Mouse (Mus musculus): ENCODE results near the gene Mettl21a. TPM values are rescaled to one million over a fixed set of nuclear protein-coding genes. Genes with fewer than 3 reads are reported as not detected.
"Not testable (repeated sequence)": the region's sequence is repeated elsewhere in the genome, so short reads cannot be mapped to it uniquely, and the experiment has no call there.

Gene Mettl21a
- polyA plus RNA-seq, 1 experiment from 2014 or later: 22.0 TPM

GRCm38 (mm10) chr1:64601242-64601842 is 15.7 kb downstream of the Mettl21a start:
- 91% methylated on average over 6 of the region's 6 CpGs for WGBS
- no peak overlapping the region for H3K4me2 ChIP-seq (replicated peaks; ENCODE audit: low read depth, low read length)
- H3K27me3 ChIP-seq (ENCODE audit: control insufficient read depth, insufficient read depth, low read length): no peaks in the 10 kb centered on the region
- no peaks in the 10 kb centered on the region for H3K9me3 ChIP-seq (ENCODE audit: control insufficient read depth, low read length)
- no peaks in the 10 kb centered on the region for H3K36me3 ChIP-seq (ENCODE audit: control insufficient read depth, insufficient read depth, low read length)
- no peak overlapping the region for H3K4me3 ChIP-seq (ENCODE audit: low read depth, low read length)
- DNase-seq (ENCODE audit: low spot score) (no peak), ATAC-seq (ENCODE audit: low FRiP score) (no peak)
- no peak overlapping the region for H3K9ac ChIP-seq (ENCODE audit: low read depth, low read length)
- H3K27ac ChIP-seq (ENCODE audit: low read depth, low read length): no peak overlapping the region
- H3K4me1 ChIP-seq (replicated peaks; ENCODE audit: control insufficient read depth, insufficient read depth, low read length): no peaks in the 10 kb centered on the region

- Histone ChIP-seq H3K9ac (ENCODE audit: low read depth, low read length) (no peak overlapping the region), H3K4me3 (ENCODE audit: low read depth, low read length) (no peak overlapping the region), H3K9me3 (ENCODE audit: control insufficient read depth, low read length) (no peaks in the 10 kb centered on the region), H3K4me1 (replicated peaks; ENCODE audit: control insufficient read depth, insufficient read depth, low read length) (no peaks in the 10 kb centered on the region), H3K36me3 (ENCODE audit: control insufficient read depth, insufficient read depth, low read length) (no peaks in the 10 kb centered on the region), H3K27ac (ENCODE audit: low read depth, low read length) (no peak overlapping the region), H3K27me3 (ENCODE audit: control insufficient read depth, insufficient read depth, low read length) (no peaks in the 10 kb centered on the region), H3K4me2 (replicated peaks; ENCODE audit: low read depth, low read length) (no peak overlapping the region)
- no peak for ATAC-seq (ENCODE audit: low FRiP score)
- WGBS: 92% methylated on average over 7 of the region's 7 CpGs
- DNase-seq (ENCODE audit: low spot score): no peak
Observed at GRCm38 (mm10) chr1:64600413-64601077, 16.5 kb downstream of the Mettl21a start.

- Histone ChIP-seq H3K27me3 (ENCODE audit: control insufficient read depth, insufficient read depth, low read length) (no peaks in the 10 kb centered on the region), H3K9ac (ENCODE audit: low read depth, low read length) (no peak overlapping the region), H3K27ac (ENCODE audit: low read depth, low read length) (no peak overlapping the region), H3K4me2 (replicated peaks; ENCODE audit: low read depth, low read length) (no peak overlapping the region), H3K36me3 (ENCODE audit: control insufficient read depth, insufficient read depth, low read length) (no peaks in the 10 kb centered on the region), H3K9me3 (ENCODE audit: control insufficient read depth, low read length) (no peaks in the 10 kb centered on the region), H3K4me3 (ENCODE audit: low read depth, low read length) (no peak overlapping the region), H3K4me1 (replicated peaks; ENCODE audit: control insufficient read depth, insufficient read depth, low read length) (no peaks in the 10 kb centered on the region)
- DNase-seq (ENCODE audit: low spot score) (no peak), ATAC-seq (ENCODE audit: low FRiP score) (no peak)
- 78% methylated on average over 5 of the region's 5 CpGs for WGBS
Observed at GRCm38 (mm10) chr1:64598926-64599325, 18.1 kb downstream of the Mettl21a start.

- no peaks in the 10 kb centered on the region for H3K9me3 ChIP-seq (ENCODE audit: control insufficient read depth, low read length)
- no peak for ATAC-seq (ENCODE audit: low FRiP score)
- H3K27me3 ChIP-seq (ENCODE audit: control insufficient read depth, insufficient read depth, low read length): no peaks in the 10 kb centered on the region
- no peak overlapping the region for H3K9ac ChIP-seq (ENCODE audit: low read depth, low read length)
- no peak overlapping the region for H3K4me3 ChIP-seq (ENCODE audit: low read depth, low read length)
- DNase-seq (ENCODE audit: low spot score): no peak
- H3K27ac ChIP-seq (ENCODE audit: low read depth, low read length): no peak overlapping the region
- no peaks in the 10 kb centered on the region for H3K4me1 ChIP-seq (replicated peaks; ENCODE audit: control insufficient read depth, insufficient read depth, low read length)
- no peak overlapping the region for H3K4me2 ChIP-seq (replicated peaks; ENCODE audit: low read depth, low read length)
- peaks cover 7% of the 10 kb centered on the region; the same call in 1 of the 2 replicates for H3K36me3 ChIP-seq (ENCODE audit: control insufficient read depth, insufficient read depth, low read length)
- WGBS: 95% methylated on average over 3 of the region's 3 CpGs
Observed at GRCm38 (mm10) chr1:64578801-64579200, 38.2 kb downstream of the Mettl21a start.

DNA sequence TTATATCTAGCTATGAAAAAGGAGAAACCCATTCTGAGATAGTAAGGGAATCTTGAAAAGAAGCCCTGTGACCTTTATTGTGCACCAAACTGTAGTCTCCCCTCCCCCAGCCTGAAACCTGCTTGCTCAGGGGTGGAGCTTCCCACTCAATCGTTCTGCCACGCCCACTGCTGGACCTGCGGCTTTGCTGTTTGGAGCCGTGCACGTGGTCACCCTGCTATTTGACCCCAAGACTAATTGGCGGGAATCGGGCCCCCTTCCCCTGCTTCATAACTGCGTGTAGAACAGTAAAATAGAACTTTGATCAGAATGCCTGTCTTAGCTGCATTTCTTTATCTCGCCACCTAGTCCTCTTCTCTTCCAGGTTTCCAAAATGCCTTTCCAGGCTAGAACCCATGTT is 39.1 kb downstream of the Mettl21a start:
- not testable (repeated sequence) for H3K36me3 ChIP-seq (ENCODE audit: control insufficient read depth, insufficient read depth, low read length); H3K4me3 ChIP-seq (ENCODE audit: low read depth, low read length); H3K27me3 ChIP-seq (ENCODE audit: control insufficient read depth, insufficient read depth, low read length); H3K9ac ChIP-seq (ENCODE audit: low read depth, low read length); H3K4me2 ChIP-seq (replicated peaks; ENCODE audit: low read depth, low read length); DNase-seq (ENCODE audit: low spot score); H3K4me1 ChIP-seq (replicated peaks; ENCODE audit: control insufficient read depth, insufficient read depth, low read length); H3K27ac ChIP-seq (ENCODE audit: low read depth, low read length); H3K9me3 ChIP-seq (ENCODE audit: control insufficient read depth, low read length); ATAC-seq (ENCODE audit: low FRiP score)
- WGBS: 50% methylated on average over 9 of the region's 9 CpGs

DNA sequence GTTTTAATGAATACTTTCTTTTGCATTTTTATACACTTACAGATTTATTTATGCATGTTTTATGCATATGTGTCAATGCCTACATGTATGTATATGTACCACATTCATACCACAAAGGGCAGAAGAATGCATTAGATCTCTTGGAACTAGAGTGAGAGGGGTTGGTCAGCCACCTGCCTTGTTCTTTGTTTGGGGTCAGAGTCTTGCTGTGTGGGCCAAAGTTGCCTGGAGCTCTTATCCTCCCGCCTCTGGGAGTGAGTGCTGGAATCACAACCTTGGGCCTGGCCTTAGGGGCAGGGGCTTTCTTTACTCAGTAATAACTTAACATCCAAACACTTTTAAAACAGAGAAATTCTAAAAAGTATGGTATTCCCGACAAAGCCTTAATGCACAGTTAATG is 40.3 kb downstream of the Mettl21a start:
- H3K9ac ChIP-seq (ENCODE audit: low read depth, low read length): no peak overlapping the region
- DNase-seq (ENCODE audit: low spot score): no peak
- H3K27ac ChIP-seq (ENCODE audit: low read depth, low read length): no peak overlapping the region
- H3K27me3 ChIP-seq (ENCODE audit: control insufficient read depth, insufficient read depth, low read length): no peaks in the 10 kb centered on the region
- H3K4me1 ChIP-seq (replicated peaks; ENCODE audit: control insufficient read depth, insufficient read depth, low read length): no peaks in the 10 kb centered on the region
- ATAC-seq (ENCODE audit: low FRiP score): no peak
- H3K36me3 ChIP-seq (ENCODE audit: control insufficient read depth, insufficient read depth, low read length): peaks cover 5% of the 10 kb centered on the region; the same call in 1 of the 2 replicates
- 82% methylated on average over 2 of the region's 2 CpGs for WGBS
- H3K4me3 ChIP-seq (ENCODE audit: low read depth, low read length): no peak overlapping the region
- H3K4me2 ChIP-seq (replicated peaks; ENCODE audit: low read depth, low read length): no peak overlapping the region
- H3K9me3 ChIP-seq (ENCODE audit: control insufficient read depth, low read length): no peaks in the 10 kb centered on the region

DNA sequence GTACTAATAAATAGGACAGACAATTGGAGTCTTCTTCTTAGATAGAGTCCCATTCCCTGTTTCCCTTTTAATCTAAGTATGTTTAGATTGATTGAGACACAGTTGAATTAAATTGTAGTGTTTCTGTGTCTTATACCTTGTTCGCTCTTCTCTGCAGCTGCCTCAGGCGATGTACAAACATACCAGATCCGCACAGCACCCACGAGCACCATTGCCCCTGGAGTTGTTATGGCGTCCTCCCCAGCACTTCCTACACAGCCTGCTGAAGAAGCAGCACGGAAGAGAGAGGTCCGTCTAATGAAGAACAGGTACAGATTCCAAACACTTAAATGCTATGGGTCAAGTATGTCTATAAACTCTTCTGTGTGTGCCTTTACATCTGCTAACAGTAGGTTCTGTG is 41.0 kb downstream of the Mettl21a start:
- ATAC-seq (ENCODE audit: low FRiP score) (no peak), DNase-seq (ENCODE audit: low spot score) (no peak)
- no peak overlapping the region for H3K4me3 ChIP-seq (ENCODE audit: low read depth, low read length)
- no peak overlapping the region for H3K9ac ChIP-seq (ENCODE audit: low read depth, low read length)
- 90% methylated on average over 7 of the region's 7 CpGs for WGBS
- no peak overlapping the region for H3K27ac ChIP-seq (ENCODE audit: low read depth, low read length)
- H3K4me1 ChIP-seq (replicated peaks; ENCODE audit: control insufficient read depth, insufficient read depth, low read length): no peaks in the 10 kb centered on the region
- H3K27me3 ChIP-seq (ENCODE audit: control insufficient read depth, insufficient read depth, low read length): no peaks in the 10 kb centered on the region
- no peak overlapping the region for H3K4me2 ChIP-seq (replicated peaks; ENCODE audit: low read depth, low read length)
- no peaks in the 10 kb centered on the region for H3K9me3 ChIP-seq (ENCODE audit: control insufficient read depth, low read length)
- H3K36me3 ChIP-seq (ENCODE audit: control insufficient read depth, insufficient read depth, low read length): peaks cover 5% of the 10 kb centered on the region; the same call in 1 of the 2 replicates

GRCm38 (mm10) chr1:64568206-64568605 is 48.8 kb downstream of the Mettl21a start:
- H3K27me3 ChIP-seq (ENCODE audit: control insufficient read depth, insufficient read depth, low read length): no peaks in the 10 kb centered on the region
- H3K4me2 ChIP-seq (replicated peaks; ENCODE audit: low read depth, low read length): no peak overlapping the region
- no peak overlapping the region for H3K9ac ChIP-seq (ENCODE audit: low read depth, low read length)
- no peak for ATAC-seq (ENCODE audit: low FRiP score)
- H3K27ac ChIP-seq (ENCODE audit: low read depth, low read length): no peak overlapping the region
- H3K4me3 ChIP-seq (ENCODE audit: low read depth, low read length): no peak overlapping the region
- H3K9me3 ChIP-seq (ENCODE audit: control insufficient read depth, low read length): no peaks in the 10 kb centered on the region
- no peaks in the 10 kb centered on the region for H3K36me3 ChIP-seq (ENCODE audit: control insufficient read depth, insufficient read depth, low read length)
- no peak for DNase-seq (ENCODE audit: low spot score)
- no peaks in the 10 kb centered on the region for H3K4me1 ChIP-seq (replicated peaks; ENCODE audit: control insufficient read depth, insufficient read depth, low read length)

- Histone ChIP-seq H3K4me2 (replicated peaks; ENCODE audit: low read depth, low read length) (no peak overlapping the region), H3K9me3 (ENCODE audit: control insufficient read depth, low read length) (no peaks in the 10 kb centered on the region), H3K27me3 (ENCODE audit: control insufficient read depth, insufficient read depth, low read length) (no peaks in the 10 kb centered on the region), H3K4me1 (replicated peaks; ENCODE audit: control insufficient read depth, insufficient read depth, low read length) (no peaks in the 10 kb centered on the region), H3K4me3 (ENCODE audit: low read depth, low read length) (no peak overlapping the region), H3K27ac (ENCODE audit: low read depth, low read length) (no peak overlapping the region), H3K36me3 (ENCODE audit: control insufficient read depth, insufficient read depth, low read length) (no peaks in the 10 kb centered on the region), H3K9ac (ENCODE audit: low read depth, low read length) (no peak overlapping the region)
- DNase-seq (ENCODE audit: low spot score) (no peak), ATAC-seq (ENCODE audit: low FRiP score) (no peak)
- WGBS: 96% methylated on average over 3 of the region's 3 CpGs
Observed at GRCm38 (mm10) chr1:64560105-64560504, 56.9 kb downstream of the Mettl21a start.

Measured in hindbrain, embryonic 11.5 days (tissue).